Mouse (Mus musculus) induced T-regulatory cell, adult 2 months (primary cell): Measurements from ENCODE around the gene Relb.

ENCODE experiments used
- DNase-seq: peaks from one replicate; pipeline ENCODE4 v3.0.0-alpha.2; 2012; ENCODE audit warnings: low read depth

Gene Relb

DNA sequence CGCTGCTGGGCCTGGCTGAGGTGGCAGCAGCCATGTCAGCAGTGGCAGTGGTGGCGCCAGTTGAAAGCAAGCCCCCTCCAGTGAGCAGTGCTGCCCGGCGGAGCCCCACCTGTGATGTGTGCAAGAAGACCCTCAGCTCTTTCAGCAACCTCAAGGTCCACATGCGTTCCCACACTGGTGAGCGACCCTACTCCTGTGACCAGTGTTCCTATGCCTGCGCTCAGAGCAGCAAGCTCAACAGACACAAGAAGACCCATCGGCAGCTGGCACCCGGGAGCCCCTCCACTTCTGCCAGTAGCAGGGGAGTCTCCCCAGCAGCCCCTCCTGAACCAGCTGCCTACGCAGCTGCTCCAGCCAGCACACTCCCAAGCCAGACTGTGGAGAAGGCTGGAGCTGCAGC lies 49.5 kb downstream of the Relb start:
- no peak for DNase-seq

DNA sequence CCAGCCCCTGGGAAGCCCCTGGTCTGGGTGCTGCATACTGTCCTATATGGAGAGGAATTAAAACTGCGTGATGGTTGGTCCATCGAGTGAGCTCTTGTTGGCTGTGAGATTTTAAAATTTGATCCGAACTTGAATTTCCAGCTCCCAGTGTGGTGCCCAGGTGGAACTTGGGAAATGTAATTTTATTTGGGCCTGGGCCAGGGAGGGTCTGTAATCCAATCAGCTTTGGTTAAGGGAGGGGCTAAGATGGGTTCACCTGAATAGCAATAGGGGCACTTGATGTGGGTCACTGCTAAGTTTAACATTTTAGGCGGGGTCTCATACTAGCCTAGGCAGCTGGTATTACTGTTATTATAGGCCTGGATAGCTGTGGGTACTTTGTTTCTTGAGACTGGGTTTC lies 50.8 kb downstream of the Relb start:
- DNase-seq, result no peak

DNA sequence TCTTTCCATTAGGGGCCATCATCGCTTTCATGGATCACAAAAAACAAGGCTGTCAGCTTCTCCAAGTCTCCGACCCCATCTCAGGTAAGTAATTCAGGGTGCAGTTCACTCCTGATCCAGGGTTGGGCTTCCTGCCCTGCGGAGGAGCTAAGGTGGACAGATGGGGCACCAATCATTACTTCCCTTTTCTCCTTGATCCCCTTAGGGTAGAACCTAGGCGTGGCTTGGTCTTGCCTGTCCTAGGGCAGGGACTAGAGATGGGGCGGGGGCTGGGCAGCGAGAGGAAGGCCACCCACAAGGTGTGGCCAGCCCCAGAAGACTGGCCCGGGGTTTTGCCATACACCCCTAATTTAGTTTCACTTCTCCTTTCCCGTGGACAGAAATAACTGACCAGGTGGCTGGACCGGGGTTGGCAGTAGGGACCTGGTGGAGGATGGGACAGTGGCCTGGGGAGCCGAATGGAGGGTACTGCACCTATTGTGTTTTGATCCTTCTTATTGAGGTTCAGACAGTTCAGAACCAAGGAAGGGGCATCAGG lies 51.3 kb downstream of the Relb start:
- DNase-seq, result no peak

DNA sequence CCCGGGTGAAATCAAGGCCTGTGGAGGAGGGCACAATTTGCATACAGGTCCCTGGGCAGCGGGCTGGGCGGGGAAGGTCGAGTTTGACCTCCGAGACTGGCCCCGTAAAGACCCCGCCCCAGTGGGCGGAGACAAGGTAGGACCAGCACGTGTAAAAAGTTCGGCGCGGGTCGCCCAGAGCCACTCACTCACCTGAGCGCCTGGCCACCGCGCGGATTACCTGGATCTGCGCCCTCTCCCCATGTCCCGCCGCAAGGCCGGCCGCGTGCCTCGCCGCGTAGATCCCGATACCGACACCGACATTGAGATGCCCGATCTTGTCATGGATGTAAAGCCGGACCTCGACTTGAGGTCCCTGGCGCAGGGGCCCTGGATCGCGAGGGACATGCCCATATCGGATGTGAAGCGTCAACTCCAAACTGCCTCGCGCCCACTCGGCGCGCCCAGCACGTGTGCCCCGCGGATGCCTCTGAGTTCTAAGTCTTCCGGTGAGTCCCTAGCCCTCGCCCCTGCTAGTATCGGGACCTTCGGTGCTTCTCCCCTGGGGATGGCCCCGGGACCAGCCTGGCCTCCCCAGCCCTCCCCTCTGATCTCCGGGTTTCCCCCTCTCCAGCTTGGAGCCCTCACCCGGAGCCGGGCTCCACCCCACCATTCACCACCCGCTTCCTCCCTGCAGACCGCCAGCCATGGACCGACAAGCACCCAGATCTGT lies 51.9 kb downstream of the Relb start, which contains the start of the genes Zfp296 and Gemin7:
TSS of gene Zfp296 (plus strand) at position 147 of the 712 bp plus-strand sequence.
TSS of gene Gemin7 (minus strand) at position 455 of the 712 bp plus-strand sequence.
- peak; percentile 68 for DNase-seq

DNA sequence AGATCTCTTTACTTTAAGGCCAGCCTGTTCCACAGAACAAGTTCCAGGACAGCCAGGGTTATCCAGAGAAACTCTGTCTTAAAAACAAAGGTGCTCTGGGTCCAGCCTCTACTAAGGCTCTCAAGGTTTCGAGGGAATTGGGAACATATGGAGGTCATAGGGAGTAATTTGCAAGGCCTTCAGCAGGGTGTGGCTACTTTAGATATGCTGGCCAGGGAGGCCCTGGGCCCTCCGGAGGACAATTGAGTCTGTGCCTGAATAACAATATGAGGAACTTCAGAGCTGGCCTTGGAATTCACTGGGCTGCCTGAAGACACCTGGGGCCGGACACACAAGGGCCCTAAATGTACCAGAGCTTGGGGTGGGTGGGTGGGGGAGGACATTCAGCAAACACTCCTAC lies 53.7 kb downstream of the Relb start:
- DNase-seq, result no peak

DNA sequence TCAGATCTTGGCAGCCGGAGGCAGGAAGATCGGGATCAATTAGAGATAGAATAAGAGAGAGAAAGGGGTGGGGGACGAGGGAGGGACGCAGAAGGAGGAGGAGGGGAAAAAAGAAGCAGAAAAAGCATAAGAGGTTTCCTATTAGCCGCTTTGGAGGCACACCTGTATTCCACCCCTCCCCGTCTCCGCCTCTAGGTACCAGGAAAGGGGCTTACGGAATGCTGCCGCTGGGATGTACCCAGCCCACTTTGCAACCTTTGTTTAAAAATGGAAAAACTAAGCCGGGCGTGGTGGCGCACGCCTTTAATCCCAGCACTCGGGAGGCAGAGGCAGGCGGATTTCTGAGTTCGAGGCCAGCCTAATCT lies 55.5 kb downstream of the Relb start:
- no peak for DNase-seq

DNA sequence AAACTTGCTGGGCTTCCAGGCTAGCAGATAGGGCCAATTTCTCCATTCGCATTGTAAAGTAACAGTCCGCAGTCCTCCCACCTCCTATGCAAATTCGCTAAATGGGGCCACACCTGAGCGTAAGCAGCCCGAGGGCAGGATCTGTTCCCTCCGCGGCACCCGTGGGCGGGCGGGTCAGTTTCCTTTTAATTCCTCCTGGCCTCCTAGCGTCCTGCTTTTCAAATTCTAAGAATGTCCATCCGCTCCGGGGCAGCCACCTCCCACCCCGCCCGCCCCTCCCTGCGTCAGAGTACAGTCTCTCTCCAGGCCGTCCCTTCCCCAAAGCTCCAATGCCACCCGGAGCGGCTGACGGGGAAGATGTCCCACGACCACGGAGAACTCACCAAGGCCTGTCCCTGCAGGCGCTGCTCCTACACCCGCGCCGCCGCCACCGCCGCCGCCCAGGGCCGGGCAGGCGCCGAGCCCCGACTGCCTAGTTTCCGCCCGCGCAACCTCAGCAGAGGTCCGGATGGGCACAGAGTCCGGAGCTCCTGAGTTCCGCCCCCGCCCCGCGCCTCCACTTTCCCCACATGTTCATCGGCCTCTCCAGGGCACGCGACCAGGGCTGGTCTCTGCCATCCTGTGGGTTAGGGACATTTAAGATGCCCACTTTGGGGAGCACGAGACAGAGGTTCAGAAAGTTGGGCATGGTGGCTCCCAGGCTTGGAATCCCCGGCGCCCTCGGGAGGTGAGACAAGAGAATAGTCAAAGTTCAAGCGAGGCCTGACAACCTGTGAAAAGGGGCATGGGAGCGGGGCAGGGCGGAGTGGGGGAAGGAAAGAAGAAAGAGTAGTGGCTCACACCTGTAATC lies 56.1 kb downstream of the Relb start:
- DNase-seq, result peak; percentile 93

DNA sequence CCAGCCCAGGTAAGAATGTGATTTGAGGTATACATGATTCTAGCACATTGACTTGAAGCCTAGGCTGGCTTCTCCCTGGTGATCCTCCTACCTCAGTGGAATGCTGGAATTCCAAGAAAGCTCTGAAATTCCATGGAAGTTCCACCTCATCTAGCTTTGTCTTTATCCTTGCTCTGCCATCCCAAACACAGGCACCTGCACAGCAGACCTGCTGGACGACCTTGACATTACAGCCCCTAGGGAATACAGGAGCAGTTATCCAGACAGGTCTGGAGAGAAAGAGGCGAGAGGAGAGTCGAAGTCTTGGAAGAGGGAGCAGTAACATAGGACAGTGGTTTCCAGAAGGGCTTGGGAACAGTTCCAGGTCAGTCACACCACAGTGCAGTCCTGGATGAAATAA lies 59.6 kb downstream of the Relb start:
- DNase-seq, result no peak

DNA sequence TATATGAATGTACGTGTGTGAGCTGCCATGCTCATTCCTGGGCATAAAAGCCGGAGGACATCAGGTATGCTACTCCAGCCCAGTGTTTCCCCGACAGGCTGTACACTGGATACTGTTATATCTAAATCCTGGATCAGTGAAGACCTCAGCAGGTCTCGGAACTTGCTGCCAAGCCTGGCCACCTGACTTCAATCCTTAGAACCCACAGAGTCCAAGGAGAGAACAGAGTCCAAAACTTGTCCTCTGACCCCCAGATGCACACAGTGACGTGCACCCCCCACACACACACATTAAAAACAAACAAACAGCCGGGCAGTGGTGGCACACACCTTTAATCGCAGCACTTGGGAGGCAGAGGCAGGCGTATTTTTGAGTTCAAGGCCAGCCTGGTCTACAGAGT lies 61.8 kb downstream of the Relb start:
- DNase-seq, result no peak

DNA sequence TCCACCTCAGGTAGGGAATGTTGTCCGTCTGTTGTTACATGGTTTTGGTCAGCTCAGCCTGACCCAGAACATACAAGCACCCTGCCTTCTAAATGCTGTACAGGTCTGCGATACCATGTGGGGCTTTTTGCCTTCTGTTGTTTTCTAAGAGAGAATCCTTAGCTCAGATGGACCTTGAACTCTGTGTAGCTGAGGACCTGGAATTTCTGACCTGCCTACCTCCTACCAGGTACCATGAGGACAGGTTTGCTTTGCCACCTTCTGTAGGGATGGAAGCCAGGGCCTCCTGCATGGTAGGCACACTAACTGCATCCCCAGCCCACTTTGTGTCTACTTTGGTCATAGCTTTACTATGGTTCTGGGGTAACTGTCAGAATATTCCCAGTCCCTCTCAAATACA lies 63.4 kb downstream of the Relb start:
- no peak for DNase-seq

DNA sequence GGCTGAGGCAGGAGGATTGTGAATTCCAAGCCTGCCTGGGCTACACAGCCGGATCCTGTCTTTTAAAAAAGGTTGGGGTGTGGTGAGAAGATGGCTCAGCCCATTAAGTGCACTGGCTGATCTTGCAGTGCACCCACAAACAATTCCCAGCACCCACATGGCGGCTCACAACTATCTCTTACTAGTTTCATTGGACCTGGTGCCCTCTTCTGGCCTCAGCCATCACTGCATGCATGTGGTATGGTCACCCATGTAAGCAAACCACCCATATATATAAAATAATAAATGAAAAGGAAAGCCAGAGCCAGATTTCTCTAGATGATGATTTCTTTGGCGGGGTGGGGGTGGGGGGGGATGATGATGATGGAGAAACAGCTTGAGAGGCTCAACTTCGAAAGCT lies 64.8 kb downstream of the Relb start:
- DNase-seq, result peak; percentile 44

DNA sequence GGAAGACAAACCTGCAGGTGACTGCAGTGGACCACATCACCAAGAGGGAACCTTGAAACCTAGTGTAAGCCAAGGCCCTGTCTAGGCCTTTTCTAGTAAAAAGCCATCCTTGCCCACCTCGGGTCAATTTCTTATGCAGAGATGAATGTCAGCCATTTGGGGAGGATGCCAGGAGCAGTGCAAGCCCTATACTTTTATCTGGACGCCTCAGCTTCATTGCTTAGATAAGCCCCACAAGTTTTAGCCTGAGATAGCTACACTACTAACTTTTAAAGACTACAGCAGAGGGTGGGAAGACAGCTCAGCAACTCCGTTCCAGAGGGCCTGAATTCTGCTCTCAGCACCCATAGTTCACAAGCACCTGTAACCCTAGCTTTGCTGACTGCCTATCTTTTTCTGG lies 65.4 kb downstream of the Relb start:
- no peak for DNase-seq

DNA sequence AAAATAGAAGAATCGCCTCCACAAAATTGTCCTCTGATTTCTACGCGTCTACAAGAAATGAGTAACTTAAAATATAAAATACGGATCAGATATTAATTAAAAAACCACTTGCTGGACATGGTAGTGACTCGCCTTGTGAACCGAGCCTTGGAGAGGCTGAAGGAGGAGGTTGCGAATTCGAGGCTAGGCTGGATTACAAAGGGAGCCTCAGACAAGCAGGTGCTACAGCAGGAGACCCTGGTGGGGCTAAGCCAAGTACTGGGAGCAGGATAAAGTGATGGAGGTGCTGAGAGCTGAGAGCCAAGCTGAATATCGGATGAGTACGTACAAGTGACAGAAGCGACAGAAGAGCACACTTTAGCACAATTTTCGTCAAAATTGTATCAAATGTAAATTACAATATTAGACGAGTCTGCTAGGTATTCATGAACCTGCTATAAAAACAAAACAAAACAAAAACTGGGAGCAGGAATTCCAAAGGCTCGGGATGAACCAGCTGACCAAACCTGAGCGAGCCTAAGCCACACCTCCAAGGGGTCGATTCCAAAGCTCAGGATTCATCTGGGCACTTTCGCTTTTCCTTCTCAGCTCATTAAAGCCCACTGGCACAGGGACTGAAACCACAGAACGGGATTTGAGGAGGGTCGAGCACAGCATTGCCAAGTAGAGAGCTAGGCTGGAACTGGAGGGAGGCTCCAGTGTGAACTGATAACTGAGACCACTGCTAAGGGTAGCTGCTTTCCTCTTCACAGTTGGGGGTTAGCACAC lies 66.4 kb downstream of the Relb start, which contains the start of gene Ppp1r37:
TSS of gene Ppp1r37 (minus strand) at position 434 of the 768 bp plus-strand sequence.
- no peak for DNase-seq

DNA sequence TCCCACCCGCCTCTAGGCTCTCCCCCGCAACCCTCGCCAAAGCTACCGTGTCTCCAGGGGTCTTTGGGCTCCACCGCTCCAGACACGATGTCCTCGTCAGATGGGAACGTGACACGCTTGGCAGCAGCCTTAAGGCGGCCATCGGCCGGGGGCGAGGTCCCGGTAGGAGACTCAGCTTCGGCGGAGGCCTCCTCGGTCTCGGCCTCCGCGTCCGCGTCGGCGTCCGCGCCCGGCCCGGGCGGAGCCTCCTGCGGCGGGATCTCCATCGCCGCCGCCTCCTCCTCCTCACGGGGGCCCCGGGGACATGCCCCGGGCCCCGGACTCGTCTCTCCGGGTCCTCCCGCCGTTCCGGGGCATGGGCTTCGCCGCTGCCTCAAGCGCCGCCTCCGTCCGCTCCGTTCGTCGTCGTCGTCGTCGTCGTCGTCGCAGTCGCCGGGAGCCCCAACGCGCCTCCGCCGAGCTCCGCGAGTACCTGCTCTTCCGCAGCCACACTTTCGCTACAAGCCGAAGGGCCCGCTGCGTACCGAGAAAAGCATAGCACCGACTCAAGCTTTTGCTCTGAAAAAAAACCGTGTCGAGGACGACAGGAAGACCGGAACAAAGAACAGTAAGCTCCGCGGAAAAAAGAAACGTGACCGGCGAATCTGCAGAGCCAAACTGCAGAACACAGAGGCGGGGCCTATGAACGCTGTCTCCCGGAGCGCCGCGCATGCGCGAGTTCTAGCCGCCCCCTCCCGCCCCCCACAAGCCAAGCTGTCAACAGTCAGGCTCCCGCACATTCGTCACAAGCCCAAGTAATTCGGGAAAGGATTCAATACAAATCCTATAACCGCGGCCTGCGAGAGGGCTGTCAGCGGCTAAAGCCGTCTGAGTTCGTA lies 67.2 kb downstream of the Relb start:
- DNase-seq, result peak; percentile 97

DNA sequence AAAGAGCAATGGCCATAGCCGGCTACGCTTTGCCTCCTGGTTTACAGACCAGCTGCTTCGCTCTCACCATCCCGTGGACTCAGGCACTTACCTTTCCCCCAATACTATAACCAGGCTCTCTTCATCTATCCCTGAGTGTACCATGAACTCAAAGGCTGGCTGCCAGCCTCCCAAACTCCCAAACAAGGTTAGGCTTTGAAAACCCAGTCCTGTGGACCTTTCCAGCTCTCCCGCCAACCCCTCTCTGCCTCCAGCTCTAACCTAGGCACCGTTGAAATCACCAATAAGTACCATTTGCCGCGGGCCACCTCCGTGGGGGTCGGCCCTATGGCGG lies 67.8 kb downstream of the Relb start:
- no peak for DNase-seq

DNA sequence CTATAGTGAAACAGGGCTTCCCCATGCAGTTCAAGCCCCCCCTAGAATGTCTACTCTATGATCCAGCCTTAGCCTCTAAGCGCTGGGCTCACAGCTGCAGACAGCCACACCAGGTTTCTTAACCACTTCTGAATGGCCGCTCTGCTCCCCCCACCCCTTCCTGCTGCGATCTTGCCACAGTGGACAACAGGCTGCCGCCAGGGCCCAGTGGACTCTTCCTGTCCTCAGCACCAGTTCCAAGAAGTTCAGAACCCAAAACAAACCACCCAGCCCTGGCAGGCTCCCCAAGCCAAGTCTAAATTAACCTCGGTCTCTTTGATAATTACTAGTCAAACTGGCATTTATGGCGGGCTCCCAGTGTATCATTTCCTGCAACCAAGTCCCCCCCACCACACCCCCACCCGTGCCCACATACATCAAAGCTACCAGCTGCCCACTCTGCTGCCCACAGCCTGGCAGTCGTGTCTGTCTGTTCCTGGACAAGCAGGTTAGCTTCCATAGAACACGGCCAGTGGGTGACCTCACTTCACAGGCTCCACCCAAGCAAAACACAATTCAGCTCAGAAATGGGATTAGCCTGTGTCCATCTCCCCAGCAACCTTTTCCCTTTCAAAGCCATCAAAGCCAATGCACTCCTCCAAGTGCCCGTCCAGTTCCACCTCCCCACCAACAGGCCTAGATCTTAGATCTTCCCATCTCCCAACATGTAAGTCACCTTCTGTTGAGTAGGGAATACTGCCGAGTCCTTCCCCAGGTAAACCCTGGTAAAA lies 68.6 kb downstream of the Relb start:
- DNase-seq, result peak; percentile 33

DNA sequence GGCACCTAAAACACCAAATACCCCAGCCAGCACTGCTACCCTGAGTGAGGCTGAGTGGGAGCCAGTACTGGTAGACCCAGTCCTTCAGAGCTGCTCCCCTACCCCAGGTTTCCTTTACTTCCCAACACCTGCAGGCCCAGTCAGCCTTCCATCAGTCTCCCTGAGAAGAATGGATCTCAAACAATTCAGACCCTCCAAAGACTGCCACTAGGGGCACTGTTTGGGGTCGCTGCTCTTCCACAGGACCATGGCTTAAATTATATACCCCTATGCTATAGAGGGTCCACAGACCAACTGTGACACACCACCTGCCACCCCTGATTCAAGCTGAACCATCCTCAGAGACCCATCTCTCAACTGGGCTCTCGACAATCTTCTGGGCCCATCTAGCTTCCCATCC lies 70.3 kb downstream of the Relb start:
- DNase-seq, result peak; percentile 65

DNA sequence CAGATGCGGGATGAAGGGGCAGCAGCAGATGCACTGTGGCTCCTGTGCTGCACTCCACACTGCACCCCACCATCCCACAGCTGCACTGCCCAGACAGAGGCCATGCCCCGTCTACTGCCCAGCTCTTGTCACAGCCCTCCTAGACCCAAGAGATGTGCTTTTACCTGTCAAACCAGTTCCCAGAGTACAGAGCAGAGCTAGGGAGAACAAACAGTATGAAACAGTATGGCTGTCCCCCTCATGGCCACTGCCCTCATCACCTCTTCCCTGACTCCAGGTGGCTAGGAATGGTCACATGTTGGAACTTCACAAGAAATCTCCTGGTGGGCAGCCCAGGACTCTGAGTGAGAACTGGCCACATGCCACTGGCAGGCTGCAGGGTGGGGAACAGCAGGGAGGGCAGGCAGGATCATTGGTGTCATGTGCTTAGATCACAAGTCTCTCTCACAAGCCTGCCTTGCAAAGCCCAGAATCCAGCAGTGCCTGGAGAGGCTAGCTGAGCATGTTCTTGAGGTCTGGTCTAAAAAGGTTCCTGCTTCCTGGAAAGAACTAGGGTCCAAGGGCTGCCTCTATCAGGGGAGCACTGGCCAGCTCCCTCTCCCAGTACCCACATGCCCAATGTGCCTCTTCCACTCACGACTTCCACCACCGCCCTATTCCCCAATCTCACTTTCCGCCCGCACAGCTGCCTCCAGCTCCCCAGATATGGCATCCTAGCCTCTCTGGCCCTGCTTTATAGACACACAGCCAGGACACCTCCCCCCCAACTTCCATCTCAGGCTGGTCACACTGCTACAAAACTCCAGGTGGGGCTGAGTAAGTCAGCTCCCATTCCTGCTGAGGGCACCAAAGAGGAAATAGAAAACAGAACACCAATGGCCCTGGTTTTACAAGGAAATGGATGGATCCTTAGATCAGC lies 71.0 kb downstream of the Relb start:
- DNase-seq, result no peak

DNA sequence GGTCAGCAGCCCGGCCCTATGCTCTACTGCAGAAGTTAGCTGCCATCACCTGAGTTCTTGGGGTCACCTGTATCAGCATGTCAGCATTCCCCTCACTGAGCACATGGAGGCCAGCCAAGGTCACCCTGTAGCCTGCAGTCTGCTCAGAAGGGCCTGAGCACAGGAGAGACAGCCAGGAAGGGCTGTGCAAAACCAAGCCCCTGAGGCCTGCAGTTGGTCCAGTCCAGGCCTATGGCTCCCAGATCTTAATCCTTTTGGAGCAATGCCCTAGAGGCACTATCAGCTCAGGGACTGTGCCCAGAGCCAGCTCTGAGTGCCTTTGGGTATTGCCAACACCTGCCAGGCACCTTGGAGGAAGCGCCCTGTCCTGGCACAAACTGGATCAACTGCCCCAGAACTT lies 72.2 kb downstream of the Relb start:
- no peak for DNase-seq
